Mouse (Mus musculus): ENCODE results near the gene Mr1. TPM values are rescaled to one million over a fixed set of nuclear protein-coding genes. Genes with fewer than 3 reads are reported as not detected.

Mr1 gene
- total RNA-seq, 2 experiments from 2014 or later: 27.8 to 33.1 TPM

DNA sequence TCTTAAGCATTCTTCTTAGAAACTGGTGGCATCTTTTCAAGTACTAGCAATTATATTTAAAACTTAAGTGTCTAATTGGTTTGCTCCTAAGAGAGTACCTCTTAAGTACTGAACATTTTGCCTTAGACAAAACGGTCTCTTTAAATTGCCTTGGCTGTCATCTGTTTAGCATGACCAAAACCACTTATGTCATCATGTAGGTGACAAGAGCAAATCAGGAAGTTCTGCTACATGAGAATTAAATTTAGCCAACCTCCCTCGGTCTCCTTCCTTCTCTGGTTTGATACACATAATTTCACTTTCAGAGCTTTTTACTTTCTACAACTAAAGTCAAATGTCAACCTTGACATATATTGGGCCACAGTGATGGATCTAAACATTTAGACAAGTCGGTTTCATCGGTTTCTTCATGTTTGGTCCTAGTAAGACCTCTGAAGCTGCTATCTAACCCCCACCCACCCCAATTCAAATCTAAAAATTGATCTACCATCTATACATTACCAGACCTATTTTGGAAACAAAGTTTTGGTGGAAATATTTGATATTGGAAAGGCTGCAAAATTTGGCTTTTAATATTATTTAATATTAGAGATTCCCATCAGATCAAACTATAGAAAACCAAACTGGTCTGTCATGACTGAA lies 49.9 kb downstream of the Mr1 start:
- no peak for DNase-seq (ENCODE audit: low spot score in 2 of 2)

DNA sequence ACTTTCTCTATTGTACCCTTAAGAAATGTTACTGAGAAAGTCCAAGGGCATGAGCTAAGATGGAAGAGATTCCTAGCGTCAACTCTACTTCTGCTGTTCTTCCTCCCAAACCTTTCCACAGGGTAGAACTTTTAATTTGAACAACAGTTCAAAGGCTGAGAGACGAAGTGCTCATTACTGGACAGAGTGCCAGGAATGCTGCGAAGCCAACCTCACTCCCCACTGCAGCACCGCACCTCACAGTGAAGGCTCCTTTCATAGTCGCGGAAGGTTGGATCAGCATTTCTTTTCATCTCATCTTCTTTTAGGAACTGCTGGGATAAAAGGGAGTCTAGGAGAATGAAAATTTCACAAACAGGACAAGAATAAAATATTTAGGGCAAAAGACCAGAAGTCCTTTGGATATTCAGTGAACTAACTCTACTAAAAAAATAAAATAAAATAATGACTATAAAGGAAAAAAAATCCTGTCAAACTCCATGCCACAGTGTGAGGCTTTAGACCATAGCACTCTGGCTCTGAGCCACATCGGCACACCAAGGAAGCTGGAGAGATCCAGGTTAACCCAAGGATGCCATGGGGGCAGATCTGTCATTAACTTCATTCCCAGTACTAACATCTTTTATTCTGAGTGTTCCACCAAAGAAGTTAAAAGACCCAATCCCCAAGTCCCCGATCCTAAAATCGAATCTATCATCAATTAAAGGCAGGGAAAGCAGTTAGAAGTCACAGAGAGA lies 52.5 kb downstream of the Mr1 start:
- DNase-seq (ENCODE audit: low spot score in 2 of 2): no peak

- DNase-seq (ENCODE audit: low spot score in 2 of 2): no peak
These were observed 53.3 kb downstream of the Mr1 start for GRCm38 (mm10) chr1:155093145-155093791.

DNA sequence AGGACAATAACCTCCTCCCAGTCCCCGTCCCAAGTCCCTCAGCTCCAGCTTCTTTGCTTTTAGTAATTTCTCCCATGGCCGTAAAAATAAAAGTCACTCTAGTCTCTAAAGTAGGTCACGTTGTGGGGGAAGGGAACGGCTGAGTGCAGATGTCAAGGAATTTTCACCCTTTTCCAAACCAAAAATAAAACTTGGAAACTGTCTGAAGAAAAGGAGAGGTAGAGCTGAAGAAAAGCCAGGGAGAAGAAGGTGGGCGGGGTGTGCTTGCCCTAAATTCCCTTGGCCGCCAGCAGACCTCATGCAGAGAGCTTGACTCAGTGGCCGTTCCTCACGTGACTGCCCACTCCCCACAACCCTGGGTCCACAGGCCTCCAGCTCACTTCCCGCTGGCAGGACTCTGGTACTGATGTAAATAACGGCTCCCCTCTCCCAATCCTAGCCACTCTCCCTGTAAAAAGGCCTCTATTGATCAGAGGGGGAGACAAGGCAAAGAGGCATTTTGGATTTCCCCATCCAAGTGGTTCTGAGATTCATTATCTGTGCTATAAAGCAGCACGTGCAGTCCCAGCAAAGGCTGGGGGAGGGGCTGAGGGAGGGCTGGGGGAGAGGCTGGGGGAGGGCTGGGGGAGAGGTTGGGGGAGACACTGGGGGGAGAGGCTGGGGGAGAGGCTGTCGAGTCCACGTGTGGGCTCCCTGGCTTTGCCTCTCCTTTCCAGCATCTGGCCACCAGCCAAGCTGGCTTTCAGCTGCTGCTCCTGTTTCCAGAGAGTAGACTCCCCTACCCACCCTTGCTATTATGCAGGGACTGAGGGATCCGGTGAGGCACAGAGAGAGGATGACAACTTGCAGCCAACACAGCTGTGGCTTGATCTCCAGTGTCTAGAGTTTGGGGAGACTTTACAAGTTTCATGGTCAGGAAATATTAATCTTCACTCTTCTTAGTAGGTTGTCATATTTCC lies 54.5 kb downstream of the Mr1 start:
- no peak for DNase-seq (ENCODE audit: low spot score in 2 of 2)

DNA sequence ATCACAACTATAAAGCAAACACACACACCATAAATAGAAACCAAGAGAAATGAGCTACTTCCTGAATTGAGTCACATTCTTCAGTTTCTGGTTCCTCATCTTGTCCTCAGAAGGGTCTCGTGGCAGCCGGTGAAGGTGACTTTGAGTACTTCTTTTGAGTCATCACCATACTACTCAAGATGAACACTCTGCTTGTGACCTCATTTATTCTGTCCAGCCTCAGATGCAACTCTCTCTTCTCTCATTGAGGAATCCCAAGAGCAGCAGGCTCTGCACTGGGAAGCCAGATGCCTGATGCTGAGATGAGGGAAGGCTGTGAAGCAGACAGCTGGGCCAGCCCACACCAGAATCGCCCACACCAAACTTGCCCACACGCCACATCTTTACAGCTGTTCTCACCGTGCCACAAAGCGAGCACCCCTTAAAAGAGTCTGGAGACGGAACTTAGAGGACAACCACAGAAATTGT lies 55.2 kb downstream of the Mr1 start:
- DNase-seq (ENCODE audit: low spot score in 2 of 2): no peak

DNA sequence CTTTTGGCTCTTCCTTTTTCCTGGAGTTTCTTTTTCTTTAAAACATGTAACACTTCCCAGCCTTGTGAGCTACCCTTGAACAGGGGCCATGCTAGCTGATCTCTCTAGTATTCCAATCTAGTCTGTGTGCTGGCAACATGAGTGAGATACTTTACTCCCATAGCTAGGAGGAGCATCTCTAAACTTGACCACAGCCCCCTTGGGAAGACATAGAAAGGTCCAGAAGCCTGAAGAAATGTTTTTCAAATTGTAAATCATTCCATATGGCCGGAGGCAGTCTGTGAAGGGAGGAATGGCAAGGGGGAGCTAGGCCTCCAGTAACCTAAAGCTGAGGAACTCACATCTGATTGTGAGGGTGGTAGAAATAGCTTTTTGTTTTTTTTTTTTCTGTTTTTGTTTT lies 55.9 kb downstream of the Mr1 start:
- DNase-seq (ENCODE audit: low spot score in 2 of 2): no peak

DNA sequence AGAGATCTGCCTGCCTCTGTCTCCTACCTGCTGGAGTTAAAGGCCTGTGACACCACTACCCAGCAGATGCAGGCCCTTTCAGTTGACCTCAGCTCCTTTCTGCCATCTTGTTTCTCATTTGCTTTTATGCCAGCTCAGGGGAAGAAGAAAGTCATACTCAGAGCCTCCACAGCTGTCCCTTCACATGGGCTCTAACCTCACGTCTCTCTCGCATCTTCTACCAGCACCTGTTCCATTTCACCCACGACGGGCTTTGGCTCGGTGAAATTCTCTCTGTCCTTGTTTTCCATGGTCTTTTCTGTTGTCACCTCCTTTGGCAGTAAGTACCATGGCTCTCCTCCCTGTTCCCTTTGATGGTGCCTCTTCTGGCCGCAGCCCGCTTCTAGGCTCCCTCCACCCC lies 56.3 kb downstream of the Mr1 start:
- DNase-seq (ENCODE audit: low spot score in 2 of 2): no peak

GRCm38 (mm10) chr1:155088847-155089603 lies 57.6 kb downstream of the Mr1 start:
- no peak for DNase-seq (ENCODE audit: low spot score in 2 of 2)

GRCm38 (mm10) chr1:155088046-155088445 lies 58.6 kb downstream of the Mr1 start:
- DNase-seq (ENCODE audit: low spot score in 2 of 2): no peak

DNA sequence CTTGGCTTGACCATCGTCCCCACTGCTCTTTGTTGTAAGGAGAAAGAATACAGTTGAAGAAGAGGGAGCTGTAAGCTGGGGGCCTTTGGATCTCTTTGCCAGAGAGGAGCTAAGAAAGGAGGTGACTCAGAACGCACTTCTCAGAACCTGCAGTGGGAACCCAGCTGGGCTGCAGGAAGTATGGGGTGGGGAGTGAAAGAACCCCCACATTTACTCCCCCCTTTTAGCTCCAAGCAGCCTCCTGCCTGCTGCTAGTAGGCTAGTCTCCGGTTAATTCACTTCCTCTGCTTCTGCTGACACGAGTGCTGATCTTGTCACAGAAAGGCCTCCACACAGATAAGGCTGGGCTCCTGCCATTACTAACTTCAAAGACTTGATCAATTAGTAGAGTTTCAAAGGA lies 59.7 kb downstream of the Mr1 start:
- DNase-seq (ENCODE audit: low spot score in 2 of 2): no peak

DNA sequence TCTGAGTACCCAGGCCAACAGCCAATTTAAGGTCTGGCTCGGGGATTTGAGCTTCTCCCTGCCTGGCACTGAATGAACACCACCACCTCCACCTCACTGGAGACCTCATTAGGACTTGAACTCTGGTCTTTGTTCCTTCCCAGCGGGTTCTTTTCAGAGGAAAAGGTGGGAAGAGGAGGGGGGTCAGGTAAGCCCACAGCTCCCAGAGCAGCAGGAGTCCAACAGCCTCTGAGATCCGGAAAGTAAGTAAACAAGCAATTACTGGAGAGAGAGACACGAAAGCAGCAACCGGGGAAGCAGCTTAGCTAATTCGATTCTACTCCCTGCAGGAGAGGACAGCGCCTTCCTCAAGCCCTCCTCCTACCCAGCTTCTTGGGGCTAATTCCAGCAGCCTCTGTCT lies 60.2 kb downstream of the Mr1 start:
- no peak for DNase-seq (ENCODE audit: low spot score in 2 of 2)

- no peak for DNase-seq (ENCODE audit: low spot score in 2 of 2)
These were observed 61.8 kb downstream of the Mr1 start for GRCm38 (mm10) chr1:155084839-155085238.

- DNase-seq (ENCODE audit: low spot score in 2 of 2): peak; percentile 88 to 91
These were observed 63.0 kb downstream of the Mr1 start for GRCm38 (mm10) chr1:155083271-155084265.

- no peak for DNase-seq (ENCODE audit: low spot score in 2 of 2)
These were observed 63.7 kb downstream of the Mr1 start for GRCm38 (mm10) chr1:155082965-155083268.

DNA sequence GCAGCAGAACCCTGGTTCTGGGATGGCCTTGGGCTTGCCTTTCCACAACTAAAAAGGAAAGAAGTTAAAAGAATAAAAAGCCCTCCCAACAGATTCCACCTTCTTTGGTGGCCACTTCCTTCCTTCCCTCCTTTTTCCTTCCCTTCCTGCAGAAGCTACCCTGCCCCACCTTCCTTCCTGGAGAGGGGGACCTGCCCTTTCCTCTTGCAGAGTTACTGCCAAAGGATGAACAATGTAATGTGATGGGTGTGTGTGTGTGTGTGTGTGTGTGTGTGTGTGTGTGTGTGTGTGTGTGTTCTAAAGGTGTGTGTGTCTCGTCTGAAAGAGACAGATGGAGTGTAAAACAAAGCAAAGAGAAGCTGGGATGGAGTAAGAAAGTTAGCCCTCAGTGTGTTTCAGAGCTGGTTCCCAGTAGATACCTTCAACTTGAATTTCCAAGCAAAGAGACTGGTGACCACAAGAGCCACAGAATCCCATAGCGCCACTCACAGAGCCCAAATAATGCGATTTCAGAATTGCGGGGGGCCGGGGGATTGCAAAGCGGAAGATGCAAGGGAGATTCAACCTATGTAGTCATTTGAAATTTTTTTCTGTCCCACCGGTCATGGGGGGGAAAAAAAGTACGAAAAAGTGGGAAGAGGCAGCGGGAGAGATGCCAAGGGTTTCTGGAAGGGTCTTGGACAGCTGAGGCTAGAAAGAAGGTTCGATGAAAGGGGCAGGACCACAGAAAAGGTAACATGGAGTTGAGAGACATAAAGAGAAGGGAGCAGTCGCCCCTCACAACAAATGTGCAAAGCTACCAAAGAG lies 64.3 kb downstream of the Mr1 start:
- no peak for DNase-seq (ENCODE audit: low spot score in 2 of 2)

GRCm38 (mm10) chr1:155077675-155078074 lies 68.9 kb downstream of the Mr1 start:
- DNase-seq (ENCODE audit: low spot score in 2 of 2): no peak
